Mouse (Mus musculus): Measurements from ENCODE around the gene Cd2. TPM values are rescaled to one million over a fixed set of nuclear protein-coding genes. Genes with fewer than 3 reads are reported as not detected.

The Cd2 gene
- polyA plus RNA-seq, 1 experiment from 2014 or later: 2.5 TPM

DNA sequence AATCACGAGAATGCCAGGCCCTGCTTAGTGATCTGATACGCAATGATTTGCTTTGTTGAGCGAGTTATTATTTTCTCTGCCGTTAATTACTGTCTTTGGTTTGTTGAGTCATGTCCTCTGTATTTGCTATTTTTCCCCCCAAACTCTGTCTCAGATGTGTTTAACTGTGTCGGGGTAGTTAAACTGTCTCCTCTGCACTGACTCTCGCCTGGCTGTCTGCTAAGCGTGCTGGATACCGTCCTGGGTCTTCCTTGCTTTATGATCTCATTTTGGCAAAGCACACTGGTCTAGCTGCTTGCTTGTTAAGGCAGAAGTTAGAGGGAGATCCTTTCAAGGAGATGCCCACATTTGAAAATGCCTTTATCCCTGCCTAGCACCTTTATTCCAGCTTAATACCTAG lies 31.6 kb downstream of the Cd2 start:
- H3K4me1 ChIP-seq (ENCODE audit: insufficient read depth): no peaks in the 10 kb centered on the region
- 78% methylated on average over 8 of the region's 8 CpGs for WGBS (ENCODE audit: insufficient replicate concordance)
- no peaks in the 10 kb centered on the region for H3K9me3 ChIP-seq (ENCODE audit: low read length)
- no peak overlapping the region for H3K27ac ChIP-seq (ENCODE audit: low read depth)
- H3K4me2 ChIP-seq (ENCODE audit: low read depth, low read length): no peak overlapping the region
- no peak for DNase-seq
- no peak overlapping the region for H3K4me3 ChIP-seq (ENCODE audit: low read depth, low read length)
- no peaks in the 10 kb centered on the region for H3K27me3 ChIP-seq (ENCODE audit: insufficient read depth, low read length)
- no peaks in the 10 kb centered on the region for H3K36me3 ChIP-seq (replicated peaks; ENCODE audit: insufficient read depth, low read length)
- TF ChIP-seq EP300 (IDR thresholded peaks at IDR 0.05; ENCODE audit: low read depth) (no peak), CTCF (IDR thresholded peaks at IDR 0.05; ENCODE audit: low read depth) (no peak)
- no peak for ATAC-seq
- H3K9ac ChIP-seq (replicated peaks): no peak overlapping the region

DNA sequence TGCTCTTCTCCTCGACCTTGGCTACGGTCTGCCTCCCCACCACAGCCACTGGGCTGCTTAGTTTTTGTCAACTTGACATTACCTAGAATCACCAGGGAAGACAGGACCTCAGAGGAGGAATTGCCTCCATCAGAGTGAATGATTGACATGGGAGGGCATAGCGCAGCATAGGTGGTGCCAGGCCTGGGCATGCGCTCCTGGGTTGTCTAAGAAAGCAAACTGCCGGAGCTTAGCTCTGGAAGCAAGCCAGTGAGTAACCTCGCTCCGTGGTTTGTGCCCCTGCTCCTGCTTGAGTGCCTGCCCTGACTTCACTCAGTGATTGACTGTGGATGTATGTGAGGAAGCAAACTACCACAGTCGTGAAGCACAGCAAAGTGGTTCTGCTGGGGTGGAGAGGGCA lies 35.6 kb downstream of the Cd2 start:
- H3K4me3 ChIP-seq (ENCODE audit: low read depth, low read length): no peak overlapping the region
- no peak overlapping the region for H3K9ac ChIP-seq (replicated peaks)
- no peak for DNase-seq
- no peak overlapping the region for H3K27ac ChIP-seq (ENCODE audit: low read depth)
- WGBS (ENCODE audit: insufficient replicate concordance): 73% methylated on average over 8 of the region's 8 CpGs
- no peaks in the 10 kb centered on the region for H3K4me1 ChIP-seq (ENCODE audit: insufficient read depth)
- no peak for ATAC-seq
- H3K27me3 ChIP-seq (ENCODE audit: insufficient read depth, low read length): no peaks in the 10 kb centered on the region
- no peak for TF ChIP-seq EP300 (IDR thresholded peaks at IDR 0.05; ENCODE audit: low read depth)
- no peak for TF ChIP-seq CTCF (IDR thresholded peaks at IDR 0.05; ENCODE audit: low read depth)
- H3K4me2 ChIP-seq (ENCODE audit: low read depth, low read length): no peak overlapping the region
- H3K9me3 ChIP-seq (ENCODE audit: low read length): no peaks in the 10 kb centered on the region
- no peaks in the 10 kb centered on the region for H3K36me3 ChIP-seq (replicated peaks; ENCODE audit: insufficient read depth, low read length)

DNA sequence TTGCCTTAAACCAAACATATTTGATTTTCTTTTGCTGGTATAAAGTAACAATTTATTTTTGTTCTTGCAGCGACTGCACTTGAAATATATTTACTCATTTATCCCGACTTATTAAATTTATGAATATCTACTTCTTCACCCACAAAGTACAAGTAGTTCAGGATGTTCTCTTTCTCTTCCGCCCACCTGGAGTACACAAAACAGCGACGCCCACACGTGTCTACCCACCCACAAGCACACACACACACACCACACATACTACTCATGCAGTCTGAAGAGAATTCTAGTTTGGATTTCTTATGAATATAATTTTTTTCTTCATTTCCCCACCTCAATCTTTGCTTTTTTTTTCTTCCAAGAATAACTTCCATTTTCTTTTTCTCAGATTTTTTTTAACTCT lies 37.9 kb downstream of the Cd2 start:
- DNase-seq (no peak), ATAC-seq (no peak)
- TF ChIP-seq CTCF (IDR thresholded peaks at IDR 0.05; ENCODE audit: low read depth) (no peak), EP300 (IDR thresholded peaks at IDR 0.05; ENCODE audit: low read depth) (no peak)
- Histone ChIP-seq H3K27ac (ENCODE audit: low read depth) (no peak overlapping the region), H3K4me3 (ENCODE audit: low read depth, low read length) (no peak overlapping the region), H3K27me3 (ENCODE audit: insufficient read depth, low read length) (no peaks in the 10 kb centered on the region), H3K4me1 (ENCODE audit: insufficient read depth) (no peaks in the 10 kb centered on the region), H3K4me2 (ENCODE audit: low read depth, low read length) (no peak overlapping the region), H3K9me3 (ENCODE audit: low read length) (no peaks in the 10 kb centered on the region), H3K36me3 (replicated peaks; ENCODE audit: insufficient read depth, low read length) (no peaks in the 10 kb centered on the region), H3K9ac (replicated peaks) (no peak overlapping the region)
- 82% methylated on average over 6 of the region's 6 CpGs for WGBS (ENCODE audit: insufficient replicate concordance)

DNA sequence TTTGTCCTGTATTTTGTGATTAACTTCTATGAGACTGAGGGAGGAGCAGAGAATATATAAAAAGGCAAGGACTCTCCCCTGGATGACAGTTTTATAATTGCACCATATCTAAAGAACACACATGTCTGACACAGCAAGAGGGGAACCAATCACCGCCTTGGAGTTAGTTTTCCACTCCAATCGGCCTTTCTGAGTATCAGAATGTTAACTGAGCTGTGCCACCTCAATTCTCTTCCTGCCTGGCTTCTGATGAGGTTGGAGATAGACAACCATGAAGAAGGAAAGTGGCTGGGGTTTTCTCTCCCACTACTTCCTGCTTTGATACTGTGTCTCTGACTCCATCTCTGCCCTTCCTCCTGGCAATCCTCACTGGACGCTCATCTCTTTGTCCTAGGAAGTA lies 42.5 kb downstream of the Cd2 start:
- Histone ChIP-seq H3K4me2 (ENCODE audit: low read depth, low read length) (no peak overlapping the region), H3K27ac (ENCODE audit: low read depth) (no peak overlapping the region), H3K4me1 (ENCODE audit: insufficient read depth) (no peaks in the 10 kb centered on the region), H3K27me3 (ENCODE audit: insufficient read depth, low read length) (no peaks in the 10 kb centered on the region), H3K9me3 (ENCODE audit: low read length) (no peaks in the 10 kb centered on the region), H3K9ac (replicated peaks) (no peak overlapping the region), H3K4me3 (ENCODE audit: low read depth, low read length) (no peak overlapping the region), H3K36me3 (replicated peaks; ENCODE audit: insufficient read depth, low read length) (no peaks in the 10 kb centered on the region)
- no peak for DNase-seq
- 57% methylated on average over 3 of the region's 3 CpGs for WGBS (ENCODE audit: insufficient replicate concordance)
- ATAC-seq: no peak
- TF ChIP-seq CTCF (IDR thresholded peaks at IDR 0.05; ENCODE audit: low read depth) (no peak), EP300 (IDR thresholded peaks at IDR 0.05; ENCODE audit: low read depth) (no peak)

DNA sequence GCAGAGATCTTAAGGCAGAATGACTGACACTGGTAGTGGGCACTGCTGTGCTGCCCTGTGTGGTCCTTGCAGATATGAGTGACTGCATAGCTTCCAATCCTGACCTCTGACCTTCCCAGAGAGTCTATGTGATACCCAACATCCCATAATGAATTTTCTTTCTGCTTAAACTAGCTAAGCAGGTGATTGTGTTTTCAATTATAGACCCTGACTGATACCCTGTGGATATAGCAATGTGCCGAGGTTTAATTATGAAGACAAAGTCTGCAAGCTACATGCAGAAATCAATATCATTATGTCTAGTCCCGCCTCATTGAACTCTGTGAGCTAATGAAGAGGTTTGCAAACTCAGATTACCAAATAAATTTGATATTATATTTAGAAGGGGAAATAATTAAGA lies 44.7 kb downstream of the Cd2 start:
- DNase-seq (no peak), ATAC-seq (no peak)
- Histone ChIP-seq H3K27me3 (ENCODE audit: insufficient read depth, low read length) (no peaks in the 10 kb centered on the region), H3K27ac (ENCODE audit: low read depth) (no peak overlapping the region), H3K4me1 (ENCODE audit: insufficient read depth) (no peaks in the 10 kb centered on the region), H3K9me3 (ENCODE audit: low read length) (no peaks in the 10 kb centered on the region), H3K36me3 (replicated peaks; ENCODE audit: insufficient read depth, low read length) (no peaks in the 10 kb centered on the region), H3K4me3 (ENCODE audit: low read depth, low read length) (no peak overlapping the region), H3K4me2 (ENCODE audit: low read depth, low read length) (no peak overlapping the region), H3K9ac (replicated peaks) (no peak overlapping the region)
- 76% methylated on average over 2 of the region's 2 CpGs for WGBS (ENCODE audit: insufficient replicate concordance)
- TF ChIP-seq EP300 (IDR thresholded peaks at IDR 0.05; ENCODE audit: low read depth) (no peak), CTCF (IDR thresholded peaks at IDR 0.05; ENCODE audit: low read depth) (no peak)

DNA sequence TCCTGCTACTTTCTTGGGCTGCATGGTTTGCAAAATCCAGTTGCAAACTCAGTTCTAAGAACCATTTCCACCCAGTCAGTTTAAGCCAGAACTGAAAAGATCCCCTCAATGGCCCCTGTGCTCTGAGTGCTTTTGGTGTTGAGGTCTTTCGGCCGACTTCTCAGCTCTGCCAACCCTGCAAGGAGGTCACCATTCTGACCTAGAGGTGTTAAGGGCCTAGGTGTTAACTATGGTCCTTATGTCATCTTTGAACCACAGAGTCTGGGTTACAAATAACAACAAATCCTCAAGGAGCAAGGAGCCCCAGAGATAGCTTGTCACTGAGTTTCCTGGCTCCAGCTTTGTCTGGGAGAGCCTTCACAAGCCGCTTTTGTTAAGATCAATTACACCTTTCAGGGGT lies 45.9 kb downstream of the Cd2 start:
- WGBS (ENCODE audit: insufficient replicate concordance): 78% methylated on average over 3 of the region's 3 CpGs
- H3K9ac ChIP-seq (replicated peaks): no peak overlapping the region
- H3K4me2 ChIP-seq (ENCODE audit: low read depth, low read length): no peak overlapping the region
- DNase-seq: no peak
- TF ChIP-seq CTCF (IDR thresholded peaks at IDR 0.05; ENCODE audit: low read depth) (no peak), EP300 (IDR thresholded peaks at IDR 0.05; ENCODE audit: low read depth) (no peak)
- H3K4me3 ChIP-seq (ENCODE audit: low read depth, low read length): no peak overlapping the region
- H3K27me3 ChIP-seq (ENCODE audit: insufficient read depth, low read length): no peaks in the 10 kb centered on the region
- H3K9me3 ChIP-seq (ENCODE audit: low read length): no peaks in the 10 kb centered on the region
- H3K4me1 ChIP-seq (ENCODE audit: insufficient read depth): no peaks in the 10 kb centered on the region
- H3K27ac ChIP-seq (ENCODE audit: low read depth): no peak overlapping the region
- no peaks in the 10 kb centered on the region for H3K36me3 ChIP-seq (replicated peaks; ENCODE audit: insufficient read depth, low read length)
- ATAC-seq: no peak

DNA sequence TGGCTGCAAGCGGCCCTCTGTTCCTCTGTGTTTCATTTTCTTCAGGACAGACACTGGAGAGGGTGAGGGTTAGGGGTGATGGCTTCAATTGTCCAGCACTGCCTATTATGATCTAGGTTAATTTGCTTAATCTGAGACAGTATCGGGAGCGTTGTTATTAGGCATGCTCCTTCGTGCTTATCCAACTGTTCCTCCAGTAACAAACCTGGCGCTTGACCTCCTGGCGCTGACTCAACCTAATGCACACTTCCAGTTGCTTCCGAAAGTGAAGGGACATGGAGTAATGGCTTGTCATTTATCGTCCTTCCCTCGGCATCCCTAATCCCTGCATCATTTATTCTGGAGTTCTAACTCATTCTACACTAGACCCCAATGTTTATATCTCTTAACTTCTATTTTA lies 46.9 kb downstream of the Cd2 start:
- Histone ChIP-seq H3K27me3 (ENCODE audit: insufficient read depth, low read length) (no peaks in the 10 kb centered on the region), H3K36me3 (replicated peaks; ENCODE audit: insufficient read depth, low read length) (no peaks in the 10 kb centered on the region), H3K9me3 (ENCODE audit: low read length) (no peaks in the 10 kb centered on the region), H3K4me2 (ENCODE audit: low read depth, low read length) (no peak overlapping the region), H3K27ac (ENCODE audit: low read depth) (no peak overlapping the region), H3K4me1 (ENCODE audit: insufficient read depth) (no peaks in the 10 kb centered on the region), H3K4me3 (ENCODE audit: low read depth, low read length) (no peak overlapping the region), H3K9ac (replicated peaks) (no peak overlapping the region)
- no peak for DNase-seq
- 86% methylated on average over 9 of the region's 9 CpGs for WGBS (ENCODE audit: insufficient replicate concordance)
- TF ChIP-seq CTCF (IDR thresholded peaks at IDR 0.05; ENCODE audit: low read depth): no peak
- no peak for ATAC-seq

All from liver, postnatal 0 days (tissue).